Mouse (Mus musculus): Measurements from ENCODE around the gene Osbpl2.
"Not testable (repeated sequence)": the region's sequence is repeated elsewhere in the genome, so short reads cannot be mapped to it uniquely, and the experiment has no call there.

DNA sequence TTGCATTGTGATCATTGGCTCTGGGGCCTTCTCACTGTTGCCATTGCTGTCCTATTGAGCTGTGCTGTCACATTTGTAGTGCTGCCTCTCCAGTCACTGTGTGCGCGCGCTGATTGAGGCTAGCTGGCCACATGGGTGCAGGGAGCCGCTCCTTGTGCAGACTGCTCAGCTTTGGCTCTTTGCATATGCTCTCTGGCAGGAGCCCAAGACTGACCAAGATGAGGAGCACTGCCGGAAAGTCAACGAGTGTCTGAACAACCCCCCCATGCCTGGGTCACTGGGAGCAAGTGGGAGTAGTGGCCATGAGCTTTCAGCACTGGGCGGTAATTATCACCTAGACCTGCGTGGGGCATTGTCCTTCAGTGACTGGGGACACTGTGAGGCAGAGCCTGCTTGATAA is 54.6 kb downstream of the Osbpl2 start:
- TF ChIP-seq POLR2A (IDR thresholded peaks at IDR 0.05; ENCODE audit: borderline replicate concordance, control insufficient read depth, low read depth, low read length); CTCF (IDR thresholded peaks at IDR 0.05; ENCODE audit: control insufficient read depth, insufficient read depth, low read length): not testable (repeated sequence)

All from bone marrow, adult 2 months (tissue).